Mouse (Mus musculus): ENCODE data around the gene Iffo2. TPM values are rescaled to one million over a fixed set of nuclear protein-coding genes. Genes with fewer than 3 reads are reported as not detected.

Iffo2 gene
- polyA plus RNA-seq, 2 experiments = 0.56 to 1.4 TPM

GRCm38 (mm10) chr4:139587773-139588172, 57.4 kb downstream of the Iffo2 start:
- Histone ChIP-seq H3K27me3 (ENCODE audit: control insufficient read depth, insufficient read depth, low read length) (no peaks in the 10 kb centered on the region), H3K9ac (replicated peaks) (no peak overlapping the region), H3K27ac (no peak overlapping the region), H3K4me3 (ENCODE audit: insufficient read depth in 1 of 2, low read depth in 2 of 2, low read length in 2 of 2) (no peak overlapping the region), H3K36me3 (replicated peaks; ENCODE audit: control insufficient read depth, insufficient read depth, low read depth) (no peaks in the 10 kb centered on the region), H3K4me2 (ENCODE audit: low read depth) (no peak overlapping the region), H3K9me3 (ENCODE audit: control insufficient read depth, low read length) (no peaks in the 10 kb centered on the region), H3K4me1 (replicated peaks; ENCODE audit: control insufficient read depth in 2 of 2, insufficient read depth in 2 of 2, low read length in 1 of 2) (peaks cover 0 to 15% of the 10 kb centered on the region in 2 experiments; a peak in 2 of 4 replicates)
- no peak for DNase-seq (ENCODE audit: low read depth in 3 of 3, low spot score in 3 of 3)
- ATAC-seq (ENCODE audit: insufficient read depth) = no peak
- TF ChIP-seq CTCF (IDR thresholded peaks at IDR 0.05; ENCODE audit: low read depth) (no peak), EP300 (IDR thresholded peaks at IDR 0.05; ENCODE audit: low read depth) (no peak)
- 72% methylated on average over 4 of the region's 4 CpGs for WGBS (ENCODE audit: insufficient replicate concordance)

GRCm38 (mm10) chr4:139589351-139590027, 59.1 kb downstream of the Iffo2 start:
- Histone ChIP-seq H3K4me2 (ENCODE audit: low read depth) (no peak overlapping the region), H3K4me1 (replicated peaks; ENCODE audit: control insufficient read depth in 2 of 2, insufficient read depth in 2 of 2, low read length in 1 of 2) (peaks cover 0 to 15% of the 10 kb centered on the region in 2 experiments; a peak in 2 of 4 replicates), H3K4me3 (ENCODE audit: insufficient read depth in 1 of 2, low read depth in 2 of 2, low read length in 2 of 2) (no peak overlapping the region), H3K36me3 (replicated peaks; ENCODE audit: control insufficient read depth, insufficient read depth, low read depth) (no peaks in the 10 kb centered on the region), H3K9me3 (ENCODE audit: control insufficient read depth, low read length) (no peaks in the 10 kb centered on the region), H3K27ac (no peak overlapping the region), H3K9ac (replicated peaks) (no peak overlapping the region), H3K27me3 (ENCODE audit: control insufficient read depth, insufficient read depth, low read length) (no peaks in the 10 kb centered on the region)
- WGBS (ENCODE audit: insufficient replicate concordance) = 64% methylated on average over 5 of the region's 5 CpGs
- TF ChIP-seq CTCF (IDR thresholded peaks at IDR 0.05; ENCODE audit: low read depth) (no peak), EP300 (IDR thresholded peaks at IDR 0.05; ENCODE audit: low read depth) (no peak)
- DNase-seq (ENCODE audit: low read depth in 3 of 3, low spot score in 3 of 3) (no peak), ATAC-seq (ENCODE audit: insufficient read depth) (no peak)

GRCm38 (mm10) chr4:139590446-139590845, 60.1 kb downstream of the Iffo2 start:
- ATAC-seq (ENCODE audit: insufficient read depth) (no peak), DNase-seq (ENCODE audit: low read depth in 3 of 3, low spot score in 3 of 3) (no peak)
- Histone ChIP-seq H3K9me3 (ENCODE audit: control insufficient read depth, low read length) (no peaks in the 10 kb centered on the region), H3K4me2 (ENCODE audit: low read depth) (no peak overlapping the region), H3K27me3 (ENCODE audit: control insufficient read depth, insufficient read depth, low read length) (no peaks in the 10 kb centered on the region), H3K36me3 (replicated peaks; ENCODE audit: control insufficient read depth, insufficient read depth, low read depth) (no peaks in the 10 kb centered on the region), H3K4me3 (ENCODE audit: insufficient read depth in 1 of 2, low read depth in 2 of 2, low read length in 2 of 2) (no peak overlapping the region), H3K9ac (replicated peaks) (no peak overlapping the region), H3K27ac (no peak overlapping the region), H3K4me1 (replicated peaks; ENCODE audit: control insufficient read depth in 2 of 2, insufficient read depth in 2 of 2, low read length in 1 of 2) (peaks cover 0 to 13% of the 10 kb centered on the region in 2 experiments; a peak in 2 of 4 replicates)
- TF ChIP-seq EP300 (IDR thresholded peaks at IDR 0.05; ENCODE audit: low read depth) = no peak
- TF ChIP-seq CTCF (IDR thresholded peaks at IDR 0.05; ENCODE audit: low read depth) = no peak
- 45% methylated on average over 4 of the region's 4 CpGs for WGBS (ENCODE audit: insufficient replicate concordance)

- 61% methylated on average over 7 of the region's 7 CpGs for WGBS (ENCODE audit: insufficient replicate concordance)
- no peak for ATAC-seq (ENCODE audit: insufficient read depth)
Measured at GRCm38 (mm10) chr4:139592895-139593294, 62.5 kb downstream of the Iffo2 start.

GRCm38 (mm10) chr4:139593383-139593782, 63.0 kb downstream of the Iffo2 start:
- Histone ChIP-seq H3K9me3 (ENCODE audit: control insufficient read depth, low read length) (no peaks in the 10 kb centered on the region), H3K4me1 (replicated peaks; ENCODE audit: control insufficient read depth in 2 of 2, insufficient read depth in 2 of 2, low read length in 1 of 2) (peaks cover 0 to 5% of the 10 kb centered on the region in 2 experiments; a peak in 1 of 4 replicates), H3K4me2 (ENCODE audit: low read depth) (no peak overlapping the region), H3K9ac (replicated peaks) (no peak overlapping the region), H3K36me3 (replicated peaks; ENCODE audit: control insufficient read depth, insufficient read depth, low read depth) (no peaks in the 10 kb centered on the region), H3K4me3 (ENCODE audit: insufficient read depth in 1 of 2, low read depth in 2 of 2, low read length in 2 of 2) (no peak overlapping the region), H3K27me3 (ENCODE audit: control insufficient read depth, insufficient read depth, low read length) (no peaks in the 10 kb centered on the region), H3K27ac (no peak overlapping the region)
- WGBS (ENCODE audit: insufficient replicate concordance) = 45% methylated on average over 6 of the region's 6 CpGs
- no peak for TF ChIP-seq CTCF (IDR thresholded peaks at IDR 0.05; ENCODE audit: low read depth)
- no peak for TF ChIP-seq EP300 (IDR thresholded peaks at IDR 0.05; ENCODE audit: low read depth)
- DNase-seq (ENCODE audit: low read depth in 3 of 3, low spot score in 3 of 3) = no peak
- no peak for ATAC-seq (ENCODE audit: insufficient read depth)

More at GRCm38 (mm10) chr4:139592895-139593294, 62.5 kb downstream of the Iffo2 start:
- no peaks in the 10 kb centered on the region for H3K9me3 ChIP-seq (ENCODE audit: control insufficient read depth, low read length)
- no peaks in the 10 kb centered on the region for H3K27me3 ChIP-seq (ENCODE audit: control insufficient read depth, insufficient read depth, low read length)
- no peaks in the 10 kb centered on the region for H3K36me3 ChIP-seq (replicated peaks; ENCODE audit: control insufficient read depth, insufficient read depth, low read depth)
- 0 out of 4 replicates have a peak, but pooled peaks cover 0 to 2% of the 10 kb centered on the region in 2 experiments for H3K4me1 ChIP-seq (replicated peaks; ENCODE audit: control insufficient read depth in 2 of 2, insufficient read depth in 2 of 2, low read length in 1 of 2)
- H3K4me3 ChIP-seq (ENCODE audit: insufficient read depth in 1 of 2, low read depth in 2 of 2, low read length in 2 of 2) = no peak overlapping the region
- no peak overlapping the region for H3K27ac ChIP-seq
- H3K4me2 ChIP-seq (ENCODE audit: low read depth) = no peak overlapping the region
- no peak for TF ChIP-seq CTCF (IDR thresholded peaks at IDR 0.05; ENCODE audit: low read depth)
- no peak for TF ChIP-seq EP300 (IDR thresholded peaks at IDR 0.05; ENCODE audit: low read depth)
- H3K9ac ChIP-seq (replicated peaks) = no peak overlapping the region
- no peak for DNase-seq (ENCODE audit: low read depth in 3 of 3, low spot score in 3 of 3)

Data from liver, embryonic 14.5 days (tissue).